In genomic region chr4:48225173-48225572, GRCm38 (mm10) we compare ENCODE assay signal across 8 mouse cellular contexts. TPM values are rescaled to one million over a fixed set of nuclear protein-coding genes. Genes with fewer than 3 reads are reported as not detected.
DNase-seq lines count a peak whose midpoint lies in the region; ATAC-seq and TF ChIP-seq lines count a peak whose summit lies in the region.

No protein-coding gene starts in this region.

- peak; percentile 83 for TF ChIP-seq CTCF in midbrain, postnatal 0 days (IDR thresholded peaks at IDR 0.05)

- no peaks in the 10 kb centered on the region for H3K27me3 ChIP-seq in limb, embryonic 14.5 days (ENCODE audit: control insufficient read depth, insufficient read depth, low read length)
- no peaks in the 10 kb centered on the region for H3K27me3 ChIP-seq in midbrain, postnatal 0 days (ENCODE audit: insufficient read depth, low read length)
- no peaks in the 10 kb centered on the region for H3K27me3 ChIP-seq in stomach, embryonic 14.5 days (ENCODE audit: control insufficient read depth, insufficient read depth, low read length)

- no peaks in the 10 kb centered on the region for H3K9me3 ChIP-seq in limb, embryonic 14.5 days (ENCODE audit: control insufficient read depth, low read length)
- no peaks in the 10 kb centered on the region for H3K9me3 ChIP-seq in midbrain, postnatal 0 days (ENCODE audit: low read length)
- no peaks in the 10 kb centered on the region for H3K9me3 ChIP-seq in stomach, embryonic 14.5 days (ENCODE audit: control insufficient read depth, low read depth, low read length)

- H3K36me3 ChIP-seq in limb, embryonic 14.5 days (ENCODE audit: control insufficient read depth, insufficient read depth, low read length), result no peaks in the 10 kb centered on the region
- no peaks in the 10 kb centered on the region for H3K36me3 ChIP-seq in midbrain, postnatal 0 days (ENCODE audit: insufficient read depth, low read length)
- H3K36me3 ChIP-seq in stomach, embryonic 14.5 days (ENCODE audit: control insufficient read depth, insufficient read depth, low read length), result no peaks in the 10 kb centered on the region

- H3K9ac ChIP-seq in limb, embryonic 14.5 days (ENCODE audit: low read depth, low read length, severe bottlenecking), result no peak overlapping the region
- no peak overlapping the region for H3K9ac ChIP-seq in midbrain, postnatal 0 days (replicated peaks; ENCODE audit: low read length, poor library complexity, severe bottlenecking)
- H3K9ac ChIP-seq in stomach, embryonic 14.5 days (replicated peaks; ENCODE audit: low read depth, low read length), result no peak overlapping the region

- WGBS in limb, embryonic 14.5 days, result 32% methylated on average over 2 of the region's 2 CpGs
- 20% methylated on average over 2 of the region's 2 CpGs for WGBS in midbrain, postnatal 0 days
- 29% methylated on average over 2 of the region's 2 CpGs for WGBS in stomach, embryonic 14.5 days

- no peak overlapping the region for H3K4me3 ChIP-seq in limb, embryonic 14.5 days (replicated peaks; ENCODE audit: low read length)
- no peak overlapping the region for H3K4me3 ChIP-seq in midbrain, postnatal 0 days (ENCODE audit: low read depth, low read length)
- no peak overlapping the region for H3K4me3 ChIP-seq in stomach, embryonic 14.5 days (ENCODE audit: low read depth, low read length)

- no peak; the same call in 1 of the 2 replicates for ATAC-seq in limb, embryonic 14.5 days (ENCODE audit: low FRiP score, low read depth)
- ATAC-seq in midbrain, postnatal 0 days (ENCODE audit: low FRiP score), result 0 out of 2 replicates have a peak, but pooled peaks have one; percentile 13
- ATAC-seq in stomach, embryonic 14.5 days (ENCODE audit: insufficient number of reproducible peaks, insufficient read depth, low FRiP score, low read depth), result 0 out of 2 replicates have a peak, but pooled peaks have one; percentile 37

- TF ChIP-seq POLR2A in limb, embryonic 14.5 days (IDR thresholded peaks at IDR 0.05; ENCODE audit: borderline replicate concordance, extremely low read depth, insufficient read depth, insufficient read length), result no peak

- no peak overlapping the region for H3K27ac ChIP-seq in limb, embryonic 14.5 days (replicated peaks; ENCODE audit: low read depth, low read length)
- H3K27ac ChIP-seq in midbrain, postnatal 0 days (ENCODE audit: low read depth, low read length), result no peak overlapping the region
- no peak overlapping the region for H3K27ac ChIP-seq in stomach, embryonic 14.5 days (ENCODE audit: low read length)

- no peak overlapping the region for H3K4me2 ChIP-seq in limb, embryonic 14.5 days (replicated peaks; ENCODE audit: low read depth, low read length, severe bottlenecking)
- H3K4me2 ChIP-seq in midbrain, postnatal 0 days (ENCODE audit: low read depth, low read length, poor library complexity, severe bottlenecking), result no peak overlapping the region
- H3K4me2 ChIP-seq in stomach, embryonic 14.5 days (replicated peaks; ENCODE audit: low read depth, low read length), result no peak overlapping the region

- DNase-seq in urinary bladder, postnatal 14 days (ENCODE audit: low spot score), result peak; percentile 82
- no peak for DNase-seq in urinary bladder, adult 2 months (ENCODE audit: low spot score)
- DNase-seq in cerebellum, postnatal 10 days, result peak; percentile 87 to 90
- peak; percentile 31 to 49 for DNase-seq in gastrocnemius, adult 8-10 months (ENCODE audit: low spot score in 2 of 2)
- peak; percentile 81 for DNase-seq in kidney, adult 9 months
- peak; percentile 42 for DNase-seq in limb, embryonic 14.5 days (ENCODE audit: low spot score)
- peak; percentile 48 for DNase-seq in midbrain, postnatal 0 days (ENCODE audit: low spot score)

- H3K4me1 ChIP-seq in limb, embryonic 14.5 days (ENCODE audit: control insufficient read depth, insufficient read depth, low read length), result no peaks in the 10 kb centered on the region
- H3K4me1 ChIP-seq in midbrain, postnatal 0 days (ENCODE audit: insufficient read depth, low read length), result no peaks in the 10 kb centered on the region
- H3K4me1 ChIP-seq in stomach, embryonic 14.5 days (ENCODE audit: control insufficient read depth, insufficient read depth, low read length), result no peaks in the 10 kb centered on the region

RNA-seq across cellular contexts. Expression of gene Erp44, which starts 54.2 kb away (rescaled TPM):
- polyA plus RNA-seq in urinary bladder, adult 2 months (2012; rRNA removed), result 47.1 and 49.4 TPM in 2 replicates
- total RNA-seq in gastrocnemius, adult 8-10 months (2022), result 10 to 100 TPM; 22.0 to 29.4 (median 25.7) TPM
- polyA plus RNA-seq in limb, embryonic 14.5 days (2012; rRNA removed), result 36.1 and 44.9 TPM in 2 replicates
- 84.6 TPM in 2 replicates for polyA plus RNA-seq in limb, embryonic 14.5 days (2014; fragmentation: Nextera tagmentation; extraction: Ambion mirVana)
- total RNA-seq in midbrain, postnatal 0 days (2014; rRNA removed), result 21.8 and 23.4 TPM in 2 replicates
- polyA plus RNA-seq in midbrain, postnatal 0 days (2015; fragmentation: Nextera tagmentation; extraction: Ambion mirVana), result 46.5 and 49.8 TPM in 2 replicates
- polyA plus RNA-seq in stomach, embryonic 14.5 days (2014; fragmentation: Nextera tagmentation; extraction: Ambion mirVana), result 79.8 and 87.9 TPM in 2 replicates

RNA-seq across cellular contexts. Expression of gene Invs, which starts 54.4 kb away (rescaled TPM):
- 6.3 and 8.3 TPM in 2 replicates for polyA plus RNA-seq in urinary bladder, adult 2 months (2012; rRNA removed)
- 1 to 10 TPM; 1.8 to 2.7 (median 2.3) TPM for total RNA-seq in gastrocnemius, adult 8-10 months (2022)
- 6.9 and 7.8 TPM in 2 replicates for polyA plus RNA-seq in limb, embryonic 14.5 days (2012; rRNA removed)
- polyA plus RNA-seq in limb, embryonic 14.5 days (2014; fragmentation: Nextera tagmentation; extraction: Ambion mirVana), result 6.5 and 8.5 TPM in 2 replicates
- total RNA-seq in midbrain, postnatal 0 days (2014; rRNA removed), result 6.0 and 7.5 TPM in 2 replicates
- polyA plus RNA-seq in midbrain, postnatal 0 days (2015; fragmentation: Nextera tagmentation; extraction: Ambion mirVana), result 3.4 and 3.5 TPM in 2 replicates
- 11.2 and 12.4 TPM in 2 replicates for polyA plus RNA-seq in stomach, embryonic 14.5 days (2014; fragmentation: Nextera tagmentation; extraction: Ambion mirVana)
